Mouse (Mus musculus): Measurements from ENCODE around the gene 4930432K21Rik.

4930432K21Rik gene

GRCm38 (mm10) chr8:84193566-84193965, 45.7 kb downstream of the 4930432K21Rik start:
- DNase-seq = no peak

GRCm38 (mm10) chr8:84194224-84194743, 46.5 kb downstream of the 4930432K21Rik start:
- DNase-seq = no peak

GRCm38 (mm10) chr8:84197141-84197921, 49.5 kb downstream of the 4930432K21Rik start:
- DNase-seq = peak; percentile 92

DNA sequence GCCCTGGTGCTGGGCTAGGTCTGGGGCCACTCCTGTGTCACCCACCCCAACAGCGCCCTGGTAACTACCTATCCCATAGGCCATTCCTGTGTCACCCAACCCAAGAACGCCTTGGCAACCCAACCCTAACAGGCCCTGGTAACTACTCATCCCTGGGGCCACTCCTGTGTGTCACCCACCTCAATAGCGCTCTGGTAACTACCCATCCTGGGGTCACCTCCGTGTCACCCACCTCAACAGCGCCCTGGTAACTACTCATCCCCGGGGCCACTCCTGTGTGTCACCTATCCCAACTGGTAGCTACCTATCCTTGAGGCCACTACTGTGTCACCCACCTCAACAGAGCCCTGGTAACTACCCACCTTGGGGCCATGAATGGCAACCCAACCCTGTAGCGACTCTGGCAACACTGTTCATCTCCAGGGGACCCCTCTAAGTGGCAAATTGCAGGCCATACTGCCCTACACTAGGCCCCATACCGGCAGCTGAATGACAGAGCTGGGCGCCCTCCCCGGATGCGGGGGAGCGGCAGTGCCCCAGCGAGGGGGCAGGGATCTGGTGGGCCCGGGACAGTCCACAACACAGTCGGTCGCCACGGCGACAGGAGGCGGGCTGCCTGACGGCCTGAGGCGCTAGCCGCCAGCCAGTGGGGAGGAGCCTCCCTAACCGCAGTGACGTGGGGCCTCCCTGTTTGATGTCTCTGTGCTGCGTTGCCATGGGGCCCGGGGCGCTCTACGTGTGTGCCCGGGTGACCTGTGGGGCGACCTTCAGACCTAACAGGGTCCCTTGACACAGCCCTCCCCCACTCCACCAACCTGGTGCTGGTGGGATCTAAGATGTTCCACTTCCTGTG, 50.3 kb downstream of the 4930432K21Rik start:
- DNase-seq = peak; percentile 94

DNA sequence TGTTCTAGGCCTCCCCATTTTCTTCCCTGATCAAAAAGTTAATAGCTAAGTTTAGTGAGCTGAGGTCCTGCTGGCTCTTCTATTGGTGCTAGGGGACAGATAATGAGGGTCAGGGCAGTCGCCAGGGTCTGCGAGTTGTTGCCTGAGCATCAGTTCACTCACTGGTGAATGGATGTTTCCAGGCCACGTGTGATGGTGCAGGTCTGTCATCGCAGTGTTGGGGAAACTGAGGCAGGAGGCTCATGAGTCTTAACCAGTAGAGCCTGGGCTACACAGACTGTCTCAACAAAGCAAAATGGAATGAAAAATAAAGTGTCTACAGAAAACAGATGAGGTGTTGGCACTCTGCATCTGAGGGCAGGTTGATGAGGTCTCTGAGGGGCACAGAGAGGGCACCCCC, 51.0 kb downstream of the 4930432K21Rik start:
- DNase-seq = no peak

DNA sequence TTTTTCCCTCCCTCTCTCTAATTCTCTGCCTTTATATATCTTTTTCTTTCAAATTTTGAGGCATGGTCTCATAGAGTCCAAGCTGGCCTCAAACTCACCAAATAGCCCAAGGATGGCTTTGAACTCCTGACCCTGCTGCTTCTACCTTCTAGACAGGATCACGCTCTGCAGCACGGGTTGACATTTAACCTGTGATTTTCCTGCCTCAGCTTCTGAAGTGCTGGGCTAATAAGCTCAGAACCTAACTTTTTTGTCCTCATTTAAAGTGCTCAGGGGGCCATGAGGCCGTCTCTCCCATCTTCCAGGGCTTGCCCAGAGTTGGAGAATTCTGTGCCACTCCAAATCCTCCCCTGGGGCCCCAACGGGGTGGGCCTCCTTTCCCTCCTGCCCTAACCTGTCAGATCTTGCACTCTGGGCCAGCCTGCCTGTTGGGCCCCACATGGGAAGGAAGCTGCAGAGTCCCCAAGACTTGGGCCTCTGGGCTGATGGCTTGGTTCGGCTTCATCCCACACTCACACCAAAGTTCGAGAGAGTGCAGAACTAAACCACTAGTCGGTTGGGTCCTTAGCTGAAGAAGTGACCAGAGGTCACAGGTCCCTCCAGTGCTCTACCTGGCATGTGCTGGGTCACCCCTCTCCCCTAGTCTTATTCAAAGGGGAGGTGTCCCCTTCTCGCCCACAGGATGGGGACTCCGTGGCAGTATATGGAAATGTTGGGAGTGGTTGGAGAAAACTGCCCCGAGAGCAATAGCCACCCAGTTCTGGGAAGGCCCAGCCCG, 51.7 kb downstream of the 4930432K21Rik start:
- no peak for DNase-seq

GRCm38 (mm10) chr8:84200126-84200555, 52.3 kb downstream of the 4930432K21Rik start:
- peak; percentile 51 for DNase-seq

GRCm38 (mm10) chr8:84200652-84201544, 53.1 kb downstream of the 4930432K21Rik start:
- DNase-seq = peak; percentile 59

GRCm38 (mm10) chr8:84201545-84202245, 53.9 kb downstream of the 4930432K21Rik start:
- no peak for DNase-seq

DNA sequence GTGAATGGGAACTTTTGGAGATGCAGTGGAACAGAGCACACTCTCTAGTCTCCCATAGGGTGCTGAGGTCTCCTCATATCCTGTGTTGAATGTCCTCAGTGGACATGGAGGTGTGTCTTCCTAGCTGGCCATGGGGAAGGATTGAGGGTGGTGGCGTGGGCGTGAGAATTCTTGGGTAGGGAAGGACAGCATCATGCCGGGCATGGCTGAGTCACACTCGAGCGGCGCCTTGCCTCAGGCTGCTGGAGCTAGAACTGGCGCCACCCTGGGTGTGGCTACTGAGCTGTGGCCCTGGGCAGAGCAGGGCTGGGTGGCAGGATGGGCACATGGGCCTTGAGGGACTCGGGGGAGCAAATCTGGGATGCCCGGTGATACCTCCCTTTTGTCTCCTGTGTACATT, 54.6 kb downstream of the 4930432K21Rik start:
- DNase-seq = no peak

DNA sequence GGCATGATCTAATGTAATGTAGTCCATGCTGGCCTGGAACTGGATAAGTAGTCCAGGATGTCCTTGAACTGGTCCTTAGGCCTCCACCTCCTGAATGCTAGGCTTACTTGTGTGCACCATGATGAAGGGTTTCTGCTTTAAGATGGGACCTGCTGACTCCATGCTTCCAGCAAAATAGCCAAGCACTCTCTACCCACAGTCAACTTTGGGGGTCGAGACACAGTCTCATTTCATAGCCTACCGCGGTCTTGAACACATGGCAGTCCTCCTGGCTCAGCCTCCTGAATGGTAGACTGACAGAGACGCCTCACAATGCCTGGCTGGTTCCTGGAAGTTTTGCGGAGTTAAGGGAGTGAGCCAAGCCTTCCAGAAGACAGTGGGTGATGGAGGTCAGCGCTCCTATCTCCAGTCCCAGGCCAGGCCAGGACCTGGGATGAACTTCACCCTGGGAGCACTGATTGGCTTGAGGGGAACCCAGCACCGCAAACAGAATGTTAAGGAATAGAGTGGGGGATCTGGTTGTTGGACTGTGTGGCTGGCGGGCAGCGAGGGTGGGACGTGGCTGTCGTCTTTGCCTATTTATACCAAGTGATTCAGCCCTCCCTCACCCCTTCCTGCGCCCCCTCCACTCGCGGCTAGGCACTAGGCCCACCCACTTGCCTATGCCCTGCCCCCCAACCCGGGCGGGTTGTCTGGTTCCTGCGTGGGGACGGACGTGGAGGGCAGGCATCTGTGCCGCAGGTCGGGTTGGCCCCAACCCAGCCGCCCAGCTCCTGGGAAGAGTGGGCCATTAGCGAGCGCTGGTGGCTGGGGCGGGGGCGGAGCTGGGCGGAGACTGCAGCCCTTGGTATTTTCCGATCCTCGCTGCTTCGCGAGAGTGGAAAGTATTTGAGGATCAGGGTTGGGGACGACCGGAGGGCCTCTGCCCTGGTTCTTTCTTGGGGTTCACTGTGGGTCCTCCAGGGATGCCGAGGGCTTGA, 55.4 kb downstream of the 4930432K21Rik start:
- DNase-seq = peak; percentile 80

DNA sequence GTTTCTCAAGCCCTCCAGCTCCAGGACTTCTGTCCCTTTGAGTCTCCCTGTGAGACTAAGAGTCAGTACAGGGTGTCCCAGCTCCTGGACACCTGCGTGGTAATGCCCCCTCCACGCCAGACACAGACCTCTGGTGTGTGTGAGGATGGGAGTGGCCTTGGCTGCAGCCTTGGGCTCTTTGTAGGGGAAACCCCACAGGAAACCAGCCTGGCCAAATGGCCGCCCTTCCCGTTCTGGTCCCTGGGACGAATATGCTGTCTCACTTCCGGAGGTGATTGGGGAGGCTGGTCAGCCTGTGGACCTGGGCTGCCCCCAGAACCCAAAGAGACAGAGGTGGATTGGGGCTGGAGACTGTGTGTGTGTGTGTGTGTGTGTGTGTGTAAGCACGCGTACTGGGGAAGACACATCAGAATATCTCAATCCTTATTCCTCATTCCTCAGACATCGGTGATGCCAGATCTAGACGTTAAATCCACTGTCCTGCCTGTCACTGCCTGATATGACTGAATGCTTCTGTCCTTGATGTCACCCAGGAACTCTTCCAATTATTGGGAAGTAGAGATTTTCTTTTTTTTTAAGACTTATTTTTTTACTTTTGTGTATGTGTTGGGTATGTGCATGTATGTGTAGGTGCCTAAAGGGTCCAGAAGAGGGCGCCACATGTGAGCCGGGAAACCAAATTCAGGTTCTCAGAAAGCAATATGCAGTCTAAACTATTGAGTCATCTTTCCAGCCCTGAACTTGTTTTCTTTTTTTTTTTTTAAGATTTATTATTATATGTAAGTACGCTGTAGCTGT, 56.3 kb downstream of the 4930432K21Rik start:
- DNase-seq = no peak

GRCm38 (mm10) chr8:84205073-84205472, 57.2 kb downstream of the 4930432K21Rik start:
- DNase-seq = no peak

DNA sequence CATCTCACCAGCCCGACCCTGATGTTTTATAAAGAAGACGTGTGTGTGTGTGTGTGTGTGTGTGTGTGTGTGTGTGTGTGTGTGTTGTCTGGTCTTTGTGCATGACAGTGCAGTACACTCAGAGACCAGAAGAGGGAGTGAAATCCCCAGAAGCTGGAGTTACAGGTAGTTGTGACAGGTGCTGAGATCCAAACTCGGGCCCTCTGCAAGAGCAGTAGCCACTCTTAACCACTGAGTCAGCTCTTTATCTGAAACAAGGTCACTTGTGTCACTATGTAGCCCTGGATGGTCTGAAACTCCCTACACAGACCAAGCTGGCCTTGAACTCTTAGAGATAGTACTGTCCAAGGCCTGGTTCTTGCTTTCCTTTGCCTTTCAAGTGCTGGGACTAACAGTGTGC, 58.8 kb downstream of the 4930432K21Rik start:
- DNase-seq = no peak

GRCm38 (mm10) chr8:84207811-84208210, 60.0 kb downstream of the 4930432K21Rik start:
- peak; percentile 64 for DNase-seq

- peak; percentile 66 for DNase-seq
These were observed 60.9 kb downstream of the 4930432K21Rik start for GRCm38 (mm10) chr8:84208381-84209380.

- peak; percentile 85 for DNase-seq
These were observed 62.5 kb downstream of the 4930432K21Rik start for GRCm38 (mm10) chr8:84210167-84210791.

Data from retina, postnatal 1 day (tissue).